Mouse (Mus musculus): ENCODE results near the gene Kcnq1.

GRCm38 (mm10) chr7:143416406-143416805, 310.2 kb downstream of the Kcnq1 start:
- no peak for TF ChIP-seq CTCF (IDR thresholded peaks at IDR 0.05; ENCODE audit: borderline replicate concordance, insufficient read depth, low read depth, low read length)
- TF ChIP-seq POLR2A (IDR thresholded peaks at IDR 0.05; ENCODE audit: borderline replicate concordance, insufficient read depth, low read length): no peak
